Mouse (Mus musculus) heart, adult 2 months (tissue): ENCODE results near the gene Sgip1.

ENCODE experiments used
- CTCF ChIP-seq: fragments of 200-600 bp; IDR thresholded peaks from 2 replicates; pipeline ENCODE4 v1.8.1; 2022; ENCODE audit warnings: antibody characterized with exemption, mild to moderate bottlenecking, moderate library complexity
- EP300 ChIP-seq: fragments of 200-500 bp; IDR thresholded peaks from 2 replicates; pipeline ENCODE4 v1.6.1; 2011; ENCODE audit warnings: low read depth, low read length, control low read depth; ENCODE audit not compliant: insufficient read depth
- POLR2A ChIP-seq: fragments of 200-500 bp; IDR thresholded peaks from 2 replicates; pipeline ENCODE4 v1.6.1; 2011; ENCODE audit warnings: mild to moderate bottlenecking, low read depth, low read length, control low read depth; ENCODE audit not compliant: insufficient read depth

- TF ChIP-seq CTCF: no peak
- no peak for TF ChIP-seq EP300
- TF ChIP-seq POLR2A: no peak
Observed at GRCm38 (mm10) chr4:102806987-102807386, 65.9 kb downstream of the Sgip1 start.
